Mouse (Mus musculus) heart, postnatal 0 days (tissue): ENCODE measurements around the gene Atox1. TPM values are rescaled to one million over a fixed set of nuclear protein-coding genes. Genes with fewer than 3 reads are reported as not detected.
"Not testable (repeated sequence)": the region's sequence is repeated elsewhere in the genome, so short reads cannot be mapped to it uniquely, and the experiment has no call there.

Experiments
- ATAC-seq: fragments of 200-750 bp; cut with Nextera tagmentation; 2 replicates; pipeline ENCODE4 v1.8.0; 2017; ENCODE audit warnings: low read depth, moderate number of reproducible peaks, moderate library complexity; ENCODE audit not compliant: insufficient read depth
- DNase-seq: peaks from one replicate; pipeline ENCODE4 v3.0.0-alpha.2; 2016; ENCODE audit warnings: low spot score
- H3K27ac ChIP-seq: fragments of 300-500 bp; sonication (generic); 2 replicates; pipeline ENCODE4 v1.5.1; 2014; ENCODE audit warnings: low read depth, mild to moderate bottlenecking
- H3K27me3 ChIP-seq: fragments of 300-500 bp; sonication (generic); 2 replicates; pipeline ENCODE4 v1.6.1; 2014; ENCODE audit warnings: low read length, mixed read lengths; ENCODE audit not compliant: control insufficient read depth, insufficient read depth
- H3K36me3 ChIP-seq: fragments of 300-500 bp; sonication (generic); replicated peaks from 2 replicates; pipeline ENCODE4 v1.6.1; 2014; ENCODE audit warnings: low read length, mixed read lengths; ENCODE audit not compliant: control insufficient read depth, insufficient read depth
- H3K4me1 ChIP-seq: fragments of 300-500 bp; sonication (generic); 2 replicates; pipeline ENCODE4 v1.6.1; 2014; ENCODE audit warnings: antibody characterized with exemption; ENCODE audit not compliant: control insufficient read depth, insufficient read depth
- H3K4me2 ChIP-seq: fragments of 300-500 bp; sonication (generic); 2 replicates; pipeline ENCODE4 v1.6.1; 2014; ENCODE audit warnings: low read depth, mild to moderate bottlenecking, low read length, moderate library complexity
- H3K4me3 ChIP-seq: fragments of 300-500 bp; sonication (generic); 2 replicates; pipeline ENCODE4 v1.5.1; 2014; ENCODE audit warnings: low read depth, low read length
- H3K9ac ChIP-seq: fragments of 300-500 bp; sonication (generic); replicated peaks from 2 replicates; pipeline ENCODE4 v1.6.1; 2014; ENCODE audit warnings: low read depth, low read length, mixed read lengths
- H3K9me3 ChIP-seq: fragments of 300-500 bp; sonication (generic); replicated peaks from 2 replicates; pipeline ENCODE4 v1.6.1; 2016; ENCODE audit warnings: low read length; ENCODE audit not compliant: control insufficient read depth
- CTCF ChIP-seq: IDR thresholded peaks from 2 replicates; pipeline ENCODE4 v1.5.1; 2016; ENCODE audit warnings: antibody characterized with exemption, control low read depth, low read depth
- EP300 ChIP-seq: IDR thresholded peaks from 2 replicates; pipeline ENCODE4 v1.6.1; 2016; ENCODE audit warnings: antibody characterized with exemption, low read depth
- WGBS: fragments of 180-500 bp; shearing (Covaris S2); extraction: QIAGEN DNeasy Blood & Tissue Kit; methylation state at CpG from one replicate; pipeline ENCODE4 v1.1.7; 2014; 5-methylcytosine and 5-hydroxymethylcytosine counted together
- polyA plus RNA-seq: library from polyadenylated mRNA; unstranded; fragments of >200 nt; fragmentation: Nextera tagmentation; extraction: Ambion mirVana; gene quantifications from 2 replicates; pipeline ENCODE4 v1.2.1, GENCODE M21; 2015
- total RNA-seq: library from RNA; depleted of rRNA; stranded (reverse); fragments of >200 nt; gene quantifications from 2 replicates; pipeline ENCODE4 v1.2.3, GENCODE M21; 2014; ENCODE audit warnings: low replicate concordance

Atox1 gene
- total and polyA plus RNA-seq, 2 experiments from 2014 or later, result 262 to 346 TPM

GRCm38 (mm10) chr11:55419296-55419677, 41.8 kb downstream of the Atox1 start:
- WGBS, result 7% methylated on average over 4 of the region's 4 CpGs
- no peaks in the 10 kb centered on the region for H3K9me3 ChIP-seq
- H3K36me3 ChIP-seq, result no peaks in the 10 kb centered on the region
- peaks cover 41% of the 10 kb centered on the region for H3K4me1 ChIP-seq
- peak overlapping the region; percentile 92 for H3K27ac ChIP-seq
- no peaks in the 10 kb centered on the region for H3K27me3 ChIP-seq
- DNase-seq, result no peak
- H3K4me2 ChIP-seq, result peak overlapping the region; percentile 79
- peak overlapping the region; percentile 61 for H3K4me3 ChIP-seq
- H3K9ac ChIP-seq, result peak overlapping the region; percentile 84
- no peak for ATAC-seq
- no peak for TF ChIP-seq EP300
- no peak for TF ChIP-seq CTCF

DNA sequence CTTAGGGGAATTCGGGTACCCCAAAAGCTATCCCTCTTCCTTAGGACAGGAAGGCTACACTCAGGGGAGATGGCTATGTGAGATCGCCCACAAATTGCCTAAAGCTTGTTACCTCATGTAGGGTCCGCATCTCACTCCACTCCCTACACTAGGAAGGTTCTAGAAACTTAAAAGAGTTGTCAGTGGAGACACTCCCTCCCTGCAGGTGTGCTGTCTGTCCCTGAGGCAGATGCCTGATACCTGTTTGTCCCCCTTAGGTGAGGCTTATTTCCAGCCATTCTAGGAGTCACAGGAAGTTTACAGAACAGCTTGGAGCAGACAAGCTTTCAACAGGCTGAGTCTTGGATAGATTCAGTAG, 42.4 kb downstream of the Atox1 start:
- H3K4me2 ChIP-seq, result peak overlapping the region; percentile 79

GRCm38 (mm10) chr11:55417898-55418703, 42.9 kb downstream of the Atox1 start:
- H3K4me1 ChIP-seq, result peaks cover 40% of the 10 kb centered on the region

More for the DNA sequence above, 42.4 kb downstream of the Atox1 start:
- Histone ChIP-seq H3K9me3 (no peaks in the 10 kb centered on the region), H3K27me3 (no peaks in the 10 kb centered on the region), H3K9ac (peak overlapping the region; percentile 84), H3K4me3 (peak overlapping the region; percentile 61), H3K36me3 (no peaks in the 10 kb centered on the region), H3K4me1 (peaks cover 37% of the 10 kb centered on the region), H3K27ac (peak overlapping the region; percentile 92)
- DNase-seq (no peak), ATAC-seq (no peak)
- no peak for TF ChIP-seq EP300
- TF ChIP-seq CTCF, result no peak
- 2% methylated on average over 3 of the region's 3 CpGs for WGBS

DNA sequence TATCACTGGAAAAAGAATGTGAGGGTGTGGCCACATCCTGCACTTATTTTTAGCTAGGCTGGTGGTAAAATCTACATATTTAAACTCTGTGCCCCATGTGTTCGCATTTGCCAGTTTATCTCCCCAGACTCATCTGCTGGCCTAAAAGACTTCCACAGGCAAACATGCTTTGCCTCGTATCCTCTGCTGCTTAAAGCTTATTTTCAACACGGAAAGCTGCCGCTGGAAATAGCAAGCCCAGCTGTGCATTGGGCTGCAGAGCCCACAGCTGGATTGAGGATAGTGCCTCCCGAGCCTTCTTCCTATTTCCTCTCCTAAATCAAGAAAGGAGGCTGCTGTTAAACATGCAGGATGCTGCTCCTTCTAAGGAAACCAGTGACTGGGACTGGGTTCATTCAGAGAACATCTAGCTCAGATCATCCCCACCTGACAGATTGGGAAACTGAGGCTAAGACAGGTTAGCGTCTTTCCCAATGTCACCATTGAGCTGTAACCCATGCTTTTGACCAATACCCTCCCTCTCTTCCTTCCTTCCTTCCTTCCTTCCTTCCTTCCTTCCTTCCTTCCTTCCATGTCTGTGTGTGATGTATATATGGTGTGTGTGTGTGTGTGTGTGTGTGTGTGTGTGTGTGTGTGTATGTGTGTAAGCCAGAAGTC, 44.3 kb downstream of the Atox1 start:
- Histone ChIP-seq H3K27ac (peak overlapping the region; percentile 92), H3K4me1 (peaks cover 52% of the 10 kb centered on the region), H3K9ac (peak overlapping the region; percentile 40; the same call in 1 of the 2 replicates), H3K4me2 (peak overlapping the region; percentile 79), H3K36me3 (peaks cover 14% of the 10 kb centered on the region; the same call in 1 of the 2 replicates), H3K4me3 (peak overlapping the region; percentile 61), H3K9me3 (no peaks in the 10 kb centered on the region), H3K27me3 (no peaks in the 10 kb centered on the region)
- DNase-seq (no peak), ATAC-seq (no peak)
- WGBS, result 23% methylated on average over 6 of the region's 6 CpGs
- TF ChIP-seq CTCF, result no peak
- TF ChIP-seq EP300, result no peak

More at GRCm38 (mm10) chr11:55417898-55418703, 42.9 kb downstream of the Atox1 start:
- TF ChIP-seq EP300, result peak; percentile 45
- TF ChIP-seq CTCF, result no peak
- DNase-seq (peak; percentile 89), ATAC-seq (peak; percentile 70)
- Histone ChIP-seq H3K27ac (peak overlapping the region; percentile 92), H3K36me3 (peaks cover 5% of the 10 kb centered on the region; the same call in 1 of the 2 replicates), H3K4me3 (peak overlapping the region; percentile 61), H3K27me3 (no peaks in the 10 kb centered on the region), H3K9me3 (no peaks in the 10 kb centered on the region), H3K4me2 (peak overlapping the region; percentile 79), H3K9ac (peak overlapping the region; percentile 84)
- 1% methylated on average over 24 of the region's 24 CpGs for WGBS

DNA sequence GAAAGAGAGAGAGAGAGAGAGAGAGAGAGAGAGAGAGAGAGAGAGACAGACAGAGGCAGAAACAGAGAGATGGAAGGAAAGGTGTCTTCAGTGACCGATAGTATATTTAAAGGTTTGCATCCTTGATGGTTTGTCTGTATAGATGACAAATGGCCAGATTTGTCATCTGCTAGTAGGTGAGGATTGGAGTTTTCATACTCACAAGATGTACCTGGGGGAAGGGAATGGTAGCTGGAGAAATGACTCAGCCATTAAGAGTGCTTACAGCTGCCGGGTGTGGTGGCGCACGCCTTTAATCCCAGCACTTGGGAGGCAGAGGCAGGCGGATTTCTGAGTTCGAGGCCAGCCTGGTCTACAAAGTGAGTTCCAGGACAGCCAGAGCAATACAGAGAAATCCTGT, 45.3 kb downstream of the Atox1 start:
- not testable (repeated sequence) for ATAC-seq, H3K9me3 ChIP-seq, H3K27me3 ChIP-seq, DNase-seq, H3K9ac ChIP-seq
- Histone ChIP-seq H3K4me2 (peak overlapping the region; percentile 79), H3K4me3 (peak overlapping the region; percentile 61; the same call in 1 of the 2 replicates), H3K36me3 (peaks cover 14% of the 10 kb centered on the region; the same call in 1 of the 2 replicates), H3K27ac (peak overlapping the region; percentile 92), H3K4me1 (peaks cover 52% of the 10 kb centered on the region)
- WGBS, result 59% methylated on average over 6 of the region's 6 CpGs
